Mouse (Mus musculus): ENCODE results near the gene Pakap.

DNA sequence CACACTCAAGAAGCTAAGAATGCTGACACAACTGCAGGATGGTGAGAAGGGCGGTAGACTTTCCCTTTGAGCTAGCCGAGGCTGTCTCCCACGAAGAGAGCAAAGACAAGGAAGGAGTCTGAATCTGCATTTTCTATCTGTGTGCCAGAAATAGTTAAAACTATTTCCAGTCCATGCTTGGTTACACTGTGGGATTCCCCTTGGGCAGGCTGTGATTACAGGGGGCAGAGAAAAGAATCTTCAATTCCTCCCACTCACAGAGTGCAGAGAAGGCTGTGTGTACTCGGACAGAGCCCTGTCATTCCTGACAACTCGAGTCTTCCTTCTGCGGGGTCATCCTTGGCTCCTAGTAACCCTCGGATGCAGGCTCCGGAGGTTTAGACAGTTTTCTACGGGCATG lies 299.0 kb downstream of the Pakap start:
- no peak for TF ChIP-seq POLR2A (IDR thresholded peaks at IDR 0.05; ENCODE audit: low read depth, low read length)
- no peak for TF ChIP-seq CTCF (conservative IDR thresholded peaks at IDR 0.05; ENCODE audit: insufficient read depth, insufficient read length, low read depth, low read length)
